1 mouse cellular context compared by ENCODE assay signal in genomic region chr10:63422736-63422992, GRCm38 (mm10).
TF ChIP-seq lines count a peak whose summit lies in the region.

No protein-coding gene starts in this region.

TF ChIP-seq in MEL, 35 proteins besides CTCF, POLR2A, EP300 and RAD21 (continued from another document):
- TF ChIP-seq SIN3A (IDR thresholded peaks at IDR 0.05; ENCODE audit: low read length) (0 out of 2 replicates have a peak, but pooled peaks have one; percentile 14), GABPA (IDR thresholded peaks at IDR 0.05; ENCODE audit: low read depth, low read length) (no peak), ZC3H11A (IDR thresholded peaks at IDR 0.05; ENCODE audit: low read depth, low read length) (peak; percentile 73), MXI1 (IDR thresholded peaks at IDR 0.05; ENCODE audit: low read depth, low read length) (no peak; the same call in 1 of the 2 replicates), ZMIZ1 (IDR thresholded peaks at IDR 0.05; ENCODE audit: low read depth, low read length) (no peak)
